Mouse (Mus musculus) hindbrain, postnatal 0 days (tissue): Measurements from ENCODE around the gene Mpst. TPM values are rescaled to one million over a fixed set of nuclear protein-coding genes. Genes with fewer than 3 reads are reported as not detected.

Source experiments
- ATAC-seq: fragments of 200-750 bp; cut with Nextera tagmentation; 2 replicates; pipeline ENCODE4 v1.8.0; 2017; ENCODE audit warnings: mild to moderate bottlenecking, moderate TSS enrichment, moderate library complexity
- DNase-seq: peaks from one replicate; pipeline ENCODE4 v3.0.0-alpha.2; 2015; ENCODE audit warnings: low spot score
- H3K27ac ChIP-seq: fragments of 300-500 bp; sonication (generic); 2 replicates; pipeline ENCODE4 v1.5.1; 2014; ENCODE audit warnings: mild to moderate bottlenecking
- H3K27me3 ChIP-seq: fragments of 300-500 bp; sonication (generic); 2 replicates; pipeline ENCODE4 v1.6.1; 2014; ENCODE audit warnings: low read length, mixed read lengths; ENCODE audit not compliant: insufficient read depth
- H3K36me3 ChIP-seq: fragments of 300-500 bp; sonication (generic); 2 replicates; pipeline ENCODE4 v1.6.1; 2014; ENCODE audit warnings: low read length, mixed read lengths; ENCODE audit not compliant: insufficient read depth
- H3K4me1 ChIP-seq: fragments of 300-500 bp; sonication (generic); 2 replicates; pipeline ENCODE4 v1.6.1; 2014; ENCODE audit warnings: antibody characterized with exemption, low read length, mixed read lengths; ENCODE audit not compliant: insufficient read depth
- H3K4me2 ChIP-seq: fragments of 300-500 bp; sonication (generic); 2 replicates; pipeline ENCODE4 v1.6.1; 2014; ENCODE audit warnings: low read depth, mild to moderate bottlenecking, low read length, moderate library complexity, mixed read lengths
- H3K4me3 ChIP-seq: fragments of 300-500 bp; sonication (generic); 2 replicates; pipeline ENCODE4 v1.5.1; 2014; ENCODE audit warnings: low read length
- H3K9ac ChIP-seq: fragments of 300-500 bp; sonication (generic); replicated peaks from 2 replicates; pipeline ENCODE4 v1.6.1; 2014; ENCODE audit warnings: mild to moderate bottlenecking, low read length, moderate library complexity, mixed read lengths
- H3K9me3 ChIP-seq: fragments of 300-500 bp; sonication (generic); 2 replicates; pipeline ENCODE4 v1.6.1; 2016; ENCODE audit warnings: low read length, mixed read lengths
- CTCF ChIP-seq: IDR thresholded peaks from 2 replicates; pipeline ENCODE4 v1.5.1; 2016; ENCODE audit warnings: antibody characterized with exemption, control low read depth, low read depth
- WGBS: fragments of 180-500 bp; shearing (Covaris S2); extraction: QIAGEN DNeasy Blood & Tissue Kit; methylation state at CpG from one replicate; pipeline ENCODE4 v1.1.7; 2014; 5-methylcytosine and 5-hydroxymethylcytosine counted together
- polyA plus RNA-seq: library from polyadenylated mRNA; unstranded; fragments of >200 nt; fragmentation: Nextera tagmentation; extraction: Ambion mirVana; gene quantifications from 2 replicates; pipeline ENCODE4 v1.2.1, GENCODE M21; 2015
- total RNA-seq: library from RNA; depleted of rRNA; stranded (reverse); fragments of >200 nt; gene quantifications from 2 replicates; pipeline ENCODE4 v1.2.3, GENCODE M21; 2014

The Mpst gene
- total and polyA plus RNA-seq, 2 experiments from 2014 or later: 5.3 to 114 TPM

GRCm38 (mm10) chr15:78431541-78432121 is 25.4 kb downstream of the Mpst start:
- Histone ChIP-seq H3K4me3 (no peak overlapping the region), H3K9me3 (no peaks in the 10 kb centered on the region), H3K9ac (no peak overlapping the region), H3K4me2 (no peak overlapping the region), H3K4me1 (peaks cover 14% of the 10 kb centered on the region; the same call in 1 of the 2 replicates), H3K27ac (no peak overlapping the region), H3K36me3 (peaks cover 29% of the 10 kb centered on the region), H3K27me3 (no peaks in the 10 kb centered on the region)
- ATAC-seq (no peak), DNase-seq (no peak)
- WGBS: 83% methylated on average over 7 of the region's 7 CpGs
- no peak for TF ChIP-seq CTCF

GRCm38 (mm10) chr15:78434896-78435520 is 28.8 kb downstream of the Mpst start:
- Histone ChIP-seq H3K27me3 (no peaks in the 10 kb centered on the region), H3K4me3 (no peak overlapping the region), H3K27ac (no peak overlapping the region), H3K9me3 (no peaks in the 10 kb centered on the region), H3K9ac (no peak overlapping the region), H3K4me2 (no peak overlapping the region), H3K36me3 (peaks cover 29% of the 10 kb centered on the region), H3K4me1 (peaks cover 22% of the 10 kb centered on the region; the same call in 1 of the 2 replicates)
- DNase-seq (peak; percentile 79), ATAC-seq (0 out of 2 replicates have a peak, but pooled peaks have one; percentile 11)
- WGBS: 23% methylated on average over 6 of the region's 6 CpGs
- peak; percentile 84 for TF ChIP-seq CTCF

- DNase-seq (no peak), ATAC-seq (no peak)
- no peak overlapping the region for H3K4me3 ChIP-seq
- no peak overlapping the region for H3K9ac ChIP-seq
- WGBS: 81% methylated on average over 11 of the region's 11 CpGs
- no peak for TF ChIP-seq CTCF
- no peaks in the 10 kb centered on the region for H3K9me3 ChIP-seq
- H3K36me3 ChIP-seq: peaks cover 29% of the 10 kb centered on the region
- no peaks in the 10 kb centered on the region for H3K27me3 ChIP-seq
- no peak overlapping the region for H3K27ac ChIP-seq
- H3K4me1 ChIP-seq: peaks cover 22% of the 10 kb centered on the region; the same call in 1 of the 2 replicates
- H3K4me2 ChIP-seq: no peak overlapping the region
Observed at GRCm38 (mm10) chr15:78435681-78436080, 29.5 kb downstream of the Mpst start.

- peak overlapping the region; percentile 46 for H3K9ac ChIP-seq
- peak overlapping the region; percentile 8; the same call in 1 of the 2 replicates for H3K4me3 ChIP-seq
- no peaks in the 10 kb centered on the region for H3K9me3 ChIP-seq
- TF ChIP-seq CTCF: peak; percentile 31; the same call in 1 of the 2 replicates
- H3K27me3 ChIP-seq: no peaks in the 10 kb centered on the region
- peaks cover 23% of the 10 kb centered on the region for H3K36me3 ChIP-seq
- peak; percentile 46 for ATAC-seq
- H3K4me1 ChIP-seq: peaks cover 18% of the 10 kb centered on the region; the same call in 1 of the 2 replicates
- 11% methylated on average over 27 of the region's 32 CpGs for WGBS
- H3K4me2 ChIP-seq: peak overlapping the region; percentile 52
- peak; percentile 85 for DNase-seq
- H3K27ac ChIP-seq: peak overlapping the region; percentile 51; the same call in 1 of the 2 replicates
Observed at GRCm38 (mm10) chr15:78436380-78437192, 30.4 kb downstream of the Mpst start.

DNA sequence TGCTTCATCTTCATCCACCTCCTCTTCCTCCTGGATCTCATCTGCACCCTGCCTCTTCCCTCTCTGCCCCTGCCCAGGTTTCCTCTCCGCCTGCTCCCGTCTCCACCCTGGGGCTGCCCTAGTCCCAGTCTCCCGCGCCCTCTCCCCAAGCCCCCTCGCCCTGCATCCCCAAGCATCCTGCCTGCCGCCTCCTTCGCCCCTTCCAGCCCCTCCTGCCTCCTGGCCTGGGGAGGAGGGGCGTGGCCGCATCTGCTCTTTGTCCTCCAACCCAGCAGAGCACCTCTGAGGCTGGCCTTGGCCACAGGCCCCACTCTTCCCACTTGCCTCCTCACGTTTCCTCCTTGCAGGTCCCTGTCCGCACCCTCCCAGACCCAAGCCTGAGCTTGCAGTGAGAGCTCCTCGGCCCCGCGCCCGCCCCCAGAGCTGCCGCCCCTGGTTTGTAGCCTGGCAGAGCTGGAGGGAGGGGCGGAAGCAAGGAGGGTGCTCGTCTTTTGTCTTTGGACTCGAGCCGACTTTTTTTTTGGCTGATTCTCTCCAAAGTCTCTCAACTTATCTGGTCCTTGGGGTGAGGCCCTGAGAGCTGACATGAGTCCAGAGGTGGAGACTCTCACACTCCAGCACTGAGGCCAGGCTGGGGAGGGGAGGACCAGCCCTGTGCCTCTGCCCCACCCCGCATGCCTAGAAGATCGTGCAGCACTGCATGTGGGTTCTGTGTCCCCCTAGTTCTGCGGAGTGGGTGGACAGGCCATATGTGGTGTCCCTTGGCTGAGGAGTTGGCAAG is 31.2 kb downstream of the Mpst start:
- ATAC-seq: peak; percentile 6; the same call in 1 of the 2 replicates
- Histone ChIP-seq H3K4me3 (0 out of 2 replicates have a peak overlapping the region, but pooled peaks have one; percentile 8), H3K27me3 (no peaks in the 10 kb centered on the region), H3K9me3 (no peaks in the 10 kb centered on the region), H3K36me3 (peaks cover 18% of the 10 kb centered on the region; the same call in 1 of the 2 replicates), H3K27ac (peak overlapping the region; percentile 51; the same call in 1 of the 2 replicates), H3K9ac (peak overlapping the region; percentile 46; the same call in 1 of the 2 replicates), H3K4me1 (peaks cover 16% of the 10 kb centered on the region; the same call in 1 of the 2 replicates), H3K4me2 (peak overlapping the region; percentile 52; the same call in 1 of the 2 replicates)
- no peak for TF ChIP-seq CTCF
- DNase-seq: peak; percentile 50
- 22% methylated on average over 23 of the region's 23 CpGs for WGBS

DNA sequence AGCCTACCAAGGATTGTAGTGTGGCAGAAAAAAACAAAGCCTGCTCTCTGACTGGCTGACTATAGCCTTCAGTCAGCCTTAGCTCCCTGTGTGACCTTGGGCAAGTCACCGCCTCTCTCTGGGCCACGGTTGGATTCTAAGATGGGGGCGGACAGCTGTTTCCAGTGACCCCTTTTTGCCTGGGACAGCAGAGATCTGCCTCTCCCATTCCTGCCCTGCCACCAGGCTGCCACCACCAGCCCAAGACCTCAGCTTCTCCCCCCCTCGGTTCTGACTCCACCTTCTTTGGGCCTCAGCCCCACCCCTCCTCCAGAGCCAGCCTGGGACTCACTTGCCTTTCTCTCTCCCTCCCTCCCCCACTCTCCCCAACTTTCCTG is 31.8 kb downstream of the Mpst start:
- Histone ChIP-seq H3K27ac (no peak overlapping the region), H3K9ac (no peak overlapping the region), H3K4me2 (no peak overlapping the region), H3K4me1 (peaks cover 16% of the 10 kb centered on the region; the same call in 1 of the 2 replicates), H3K9me3 (no peaks in the 10 kb centered on the region), H3K36me3 (peaks cover 18% of the 10 kb centered on the region; the same call in 1 of the 2 replicates), H3K27me3 (no peaks in the 10 kb centered on the region), H3K4me3 (no peak overlapping the region)
- DNase-seq (no peak), ATAC-seq (no peak)
- WGBS: 37% methylated on average over 4 of the region's 4 CpGs
- no peak for TF ChIP-seq CTCF
